Mouse (Mus musculus) megakaryocyte, embryonic 14.5 days (primary cell): ENCODE data around the gene Thop1. TPM values are rescaled to one million over a fixed set of nuclear protein-coding genes. Genes with fewer than 3 reads are reported as not detected.
"Not testable (repeated sequence)": the region's sequence is repeated elsewhere in the genome, so short reads cannot be mapped to it uniquely, and the experiment has no call there.

Experiments used
- H3K27me3 ChIP-seq: replicated peaks from 2 replicates; pipeline ENCODE3; 2012; ENCODE audit warnings: inconsistent platforms
- H3K36me3 ChIP-seq: replicated peaks from 2 replicates; pipeline ENCODE3; 2012; ENCODE audit warnings: low read length, inconsistent platforms, mixed read lengths
- H3K4me1 ChIP-seq: 2 replicates; pipeline ENCODE4 v1.6.1; 2012; ENCODE audit warnings: inconsistent platforms
- H3K4me3 ChIP-seq: replicated peaks from 2 replicates; pipeline ENCODE3; 2012; ENCODE audit warnings: moderate library complexity, mild to moderate bottlenecking, inconsistent platforms
- H3K9me3 ChIP-seq: 2 replicates; pipeline ENCODE4 v1.6.1; 2012; ENCODE audit warnings: inconsistent platforms
- FLI1 ChIP-seq: IDR thresholded peaks from 2 replicates; pipeline ENCODE4 v1.6.1; 2012; ENCODE audit warnings: low read length, inconsistent platforms, mixed read lengths
- GATA1 ChIP-seq: IDR thresholded peaks from 3 replicates; pipeline ENCODE4 v1.6.1; 2012; ENCODE audit warnings: mixed read lengths, low read length, inconsistent platforms, borderline replicate concordance
- polyA plus RNA-seq: library from polyadenylated mRNA; stranded (reverse); fragments of >175 nt; gene quantifications from 2 replicates; pipeline ENCODE4 v1.2.3, GENCODE M21; 2012; ENCODE audit warnings: low replicate concordance; ENCODE audit not compliant: insufficient read depth

Gene Thop1
- polyA plus RNA-seq, 1 experiment = 62.3 TPM

DNA sequence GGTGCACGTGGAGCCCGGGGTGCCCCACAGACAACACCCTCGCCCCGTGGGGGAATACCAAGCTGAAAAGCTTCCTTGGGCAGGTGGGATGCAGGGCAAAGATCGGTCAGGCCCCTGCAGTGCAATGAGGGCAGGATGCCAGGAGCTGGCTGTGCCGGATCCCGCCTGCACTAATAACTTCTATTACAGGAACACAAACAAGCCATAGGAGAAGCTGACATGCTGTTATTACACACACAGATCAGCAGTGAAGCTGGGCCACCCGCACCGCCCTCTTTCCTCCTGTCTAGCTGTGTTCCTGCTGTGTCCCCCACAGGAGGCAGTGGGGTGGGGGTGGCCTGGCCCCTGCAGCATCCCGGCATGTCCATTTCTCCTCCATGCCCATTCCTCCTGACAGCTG is 40.8 kb upstream of the Thop1 start:
- H3K36me3 ChIP-seq = peaks cover 39% of the 10 kb centered on the region
- peaks cover 28% of the 10 kb centered on the region for H3K27me3 ChIP-seq
- TF ChIP-seq GATA1 (no peak), FLI1 (no peak)
- no peak overlapping the region for H3K4me3 ChIP-seq
- peaks cover 24% of the 10 kb centered on the region for H3K4me1 ChIP-seq
- H3K9me3 ChIP-seq = no peaks in the 10 kb centered on the region

- Histone ChIP-seq H3K4me3 (no peak overlapping the region), H3K4me1 (peaks cover 25% of the 10 kb centered on the region), H3K9me3 (no peaks in the 10 kb centered on the region), H3K27me3 (peaks cover 2% of the 10 kb centered on the region), H3K36me3 (peaks cover 39% of the 10 kb centered on the region)
- TF ChIP-seq FLI1 (no peak), GATA1 (no peak)
Measured at GRCm38 (mm10) chr10:81033586-81033985, 36.2 kb upstream of the Thop1 start.

GRCm38 (mm10) chr10:81036251-81036650 is 33.6 kb upstream of the Thop1 start:
- TF ChIP-seq GATA1 = no peak
- no peak for TF ChIP-seq FLI1
- Histone ChIP-seq H3K36me3 (peaks cover 27% of the 10 kb centered on the region), H3K27me3 (no peaks in the 10 kb centered on the region), H3K4me1 (peaks cover 30% of the 10 kb centered on the region), H3K9me3 (no peaks in the 10 kb centered on the region), H3K4me3 (no peak overlapping the region)

- Histone ChIP-seq H3K4me3 (peak within 1 kb of the TSS; percentile 98), H3K9me3 (no peaks in the 10 kb centered on the region), H3K4me1 (peaks cover 36% of the 10 kb centered on the region), H3K27me3 (no peaks in the 10 kb centered on the region), H3K36me3 (peaks cover 20% of the 10 kb centered on the region)
- TF ChIP-seq GATA1 (no peak), FLI1 (no peak; the same call in 1 of the 2 replicates)
Measured at GRCm38 (mm10) chr10:81036988-81037580, 32.8 kb upstream of the Thop1 start, which contains the start of gene Slc39a3. Gene Slc39a3, minus strand, starts transcription at chr10:81037426.

DNA sequence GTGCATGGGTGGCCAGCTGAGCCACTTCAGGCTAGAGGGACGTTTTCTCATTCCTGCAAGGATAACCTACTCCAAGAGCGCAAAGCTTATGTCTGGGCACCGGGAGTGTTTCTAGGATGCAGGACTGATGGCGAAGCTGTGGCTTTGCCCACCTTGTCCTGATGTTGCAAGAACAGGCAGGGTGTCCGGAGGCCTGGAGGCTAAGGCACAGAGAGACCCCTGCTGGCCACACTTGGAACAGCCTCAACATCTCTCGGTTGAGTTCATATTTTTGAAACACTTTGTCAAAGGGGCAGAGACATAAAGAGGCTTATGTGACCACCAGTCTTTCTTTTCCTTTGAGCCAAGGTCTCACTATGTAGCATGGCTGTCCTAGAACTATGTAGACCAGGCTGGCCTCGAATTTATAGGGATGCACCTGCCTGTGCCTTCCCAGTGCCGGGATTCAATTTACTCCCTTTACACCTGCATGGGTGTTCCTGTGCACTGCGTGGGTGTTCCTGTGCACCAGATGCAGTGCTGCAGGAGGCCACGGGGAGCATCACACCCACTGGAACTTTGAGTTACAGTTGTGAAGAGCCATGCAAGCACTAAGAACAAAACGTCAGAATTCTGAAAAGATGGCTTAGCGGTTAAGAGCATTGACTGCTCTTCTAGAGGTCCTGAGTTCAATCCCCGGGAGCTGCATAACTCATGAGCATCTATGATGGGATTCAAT is 28.2 kb upstream of the Thop1 start:
- peaks cover 45% of the 10 kb centered on the region for H3K36me3 ChIP-seq
- H3K27me3 ChIP-seq = no peaks in the 10 kb centered on the region
- peaks cover 29% of the 10 kb centered on the region for H3K4me1 ChIP-seq
- H3K4me3 ChIP-seq = no peak overlapping the region
- no peak for TF ChIP-seq FLI1
- no peak for TF ChIP-seq GATA1
- no peaks in the 10 kb centered on the region for H3K9me3 ChIP-seq

- H3K36me3 ChIP-seq = peaks cover 81% of the 10 kb centered on the region
- H3K4me1 ChIP-seq = peaks cover 41% of the 10 kb centered on the region
- H3K9me3 ChIP-seq, H3K4me3 ChIP-seq, H3K27me3 ChIP-seq: not testable (repeated sequence)
Measured at GRCm38 (mm10) chr10:81045246-81045645, 24.6 kb upstream of the Thop1 start.

DNA sequence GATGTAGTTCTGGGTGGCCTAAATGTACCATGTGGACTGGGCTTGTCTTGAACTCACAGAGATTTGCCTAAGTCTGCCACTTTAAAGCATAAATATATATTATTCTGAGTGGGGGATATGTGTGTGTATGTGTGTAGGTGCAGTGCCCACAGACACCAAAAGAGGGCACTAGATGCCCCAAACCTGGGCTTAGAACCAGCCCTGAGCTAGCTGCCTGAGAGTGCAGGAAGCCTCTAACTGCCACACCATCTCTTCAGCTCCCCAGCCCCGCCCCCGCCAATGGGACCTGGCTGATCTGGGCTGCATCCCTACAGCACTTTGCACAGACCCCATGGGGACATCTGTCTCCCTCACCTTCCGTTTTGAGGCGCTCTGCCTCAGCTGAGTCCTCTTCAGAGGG is 19.2 kb upstream of the Thop1 start:
- TF ChIP-seq GATA1 = no peak
- no peak for TF ChIP-seq FLI1
- Histone ChIP-seq H3K4me3 (peak overlapping the region; percentile 86), H3K36me3 (peaks cover 100% of the 10 kb centered on the region), H3K9me3 (no peaks in the 10 kb centered on the region), H3K4me1 (peaks cover 78% of the 10 kb centered on the region), H3K27me3 (no peaks in the 10 kb centered on the region)

DNA sequence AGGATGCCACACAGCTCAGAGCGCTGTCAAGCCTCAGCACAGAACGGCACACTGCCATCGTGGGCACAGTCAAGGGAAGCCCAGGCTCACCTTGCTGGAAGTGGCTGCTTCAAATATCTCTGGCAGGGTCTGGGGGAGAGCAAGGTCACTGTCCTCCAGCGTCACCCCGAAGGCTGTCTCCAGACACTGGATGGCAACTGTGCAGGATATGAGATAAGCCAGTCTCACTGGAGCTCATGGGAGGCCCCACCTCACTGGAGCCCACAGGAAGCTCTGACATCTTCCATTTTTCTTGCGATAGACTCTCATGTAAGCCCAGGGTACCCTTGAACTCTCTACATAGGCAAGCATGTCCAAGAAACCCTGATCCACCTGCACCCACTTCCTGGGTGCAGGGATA is 18.7 kb upstream of the Thop1 start:
- Histone ChIP-seq H3K27me3 (no peaks in the 10 kb centered on the region), H3K4me1 (peaks cover 83% of the 10 kb centered on the region), H3K9me3 (no peaks in the 10 kb centered on the region), H3K4me3 (peak overlapping the region; percentile 86), H3K36me3 (peaks cover 98% of the 10 kb centered on the region)
- TF ChIP-seq FLI1 (no peak), GATA1 (no peak; the same call in 2 of the 3 replicates)

- peaks cover 97% of the 10 kb centered on the region for H3K4me1 ChIP-seq
- no peak overlapping the region for H3K4me3 ChIP-seq
- H3K9me3 ChIP-seq = no peaks in the 10 kb centered on the region
- no peak for TF ChIP-seq FLI1
- H3K36me3 ChIP-seq = peaks cover 98% of the 10 kb centered on the region
- H3K27me3 ChIP-seq = no peaks in the 10 kb centered on the region
Measured at GRCm38 (mm10) chr10:81052577-81052976, 17.3 kb upstream of the Thop1 start.

DNA sequence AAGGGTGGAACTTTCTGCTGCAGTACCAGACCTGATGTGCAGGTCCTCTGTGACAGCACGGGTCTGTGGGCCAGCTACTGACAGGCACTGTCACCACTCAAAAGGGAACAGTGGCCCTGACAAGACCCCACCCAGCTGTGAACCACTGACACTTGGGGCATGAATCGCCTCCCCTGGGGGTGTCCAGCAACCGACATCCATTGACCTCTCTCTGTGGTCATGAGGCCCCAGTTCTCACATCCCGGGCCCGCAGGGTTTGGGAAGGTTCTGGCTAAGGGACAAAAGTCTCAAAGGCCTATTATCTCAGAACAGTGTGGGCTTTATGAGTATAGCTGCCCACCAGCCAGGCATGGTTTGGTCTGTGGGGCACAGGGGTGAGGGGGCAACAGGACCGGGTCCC is 14.7 kb upstream of the Thop1 start:
- no peaks in the 10 kb centered on the region for H3K9me3 ChIP-seq
- H3K4me3 ChIP-seq = no peak overlapping the region
- TF ChIP-seq FLI1 (no peak), GATA1 (no peak)
- peaks cover 81% of the 10 kb centered on the region for H3K36me3 ChIP-seq
- H3K4me1 ChIP-seq = peaks cover 96% of the 10 kb centered on the region
- no peaks in the 10 kb centered on the region for H3K27me3 ChIP-seq

- peaks cover 74% of the 10 kb centered on the region for H3K36me3 ChIP-seq
- H3K4me1 ChIP-seq = peaks cover 89% of the 10 kb centered on the region
- H3K9me3 ChIP-seq, H3K4me3 ChIP-seq, H3K27me3 ChIP-seq: not testable (repeated sequence)
Measured at GRCm38 (mm10) chr10:81055802-81056340, 14.0 kb upstream of the Thop1 start.
